Mouse (Mus musculus) stomach, embryonic 14.5 days (tissue): Measurements from ENCODE around the gene Pea15a. TPM values are rescaled to one million over a fixed set of nuclear protein-coding genes. Genes with fewer than 3 reads are reported as not detected.
"Not testable (repeated sequence)": the region's sequence is repeated elsewhere in the genome, so short reads cannot be mapped to it uniquely, and the experiment has no call there.

Source experiments
- ATAC-seq: fragments of 200-750 bp; cut with Nextera tagmentation; 2 replicates; pipeline ENCODE4 v1.8.0; 2017; ENCODE audit warnings: low read depth, moderate TSS enrichment; ENCODE audit not compliant: insufficient number of reproducible peaks, insufficient read depth, low FRiP score
- H3K27ac ChIP-seq: fragments of 300-500 bp; sonication (generic); 2 replicates; pipeline ENCODE4 v1.5.1; 2014; ENCODE audit warnings: mild to moderate bottlenecking, low read length, moderate library complexity, mixed read lengths
- H3K27me3 ChIP-seq: fragments of 300-500 bp; sonication (generic); 2 replicates; pipeline ENCODE4 v1.6.1; 2014; ENCODE audit warnings: low read length, control low read depth, mixed read lengths; ENCODE audit not compliant: control insufficient read depth, insufficient read depth
- H3K36me3 ChIP-seq: fragments of 300-500 bp; sonication (generic); 2 replicates; pipeline ENCODE4 v1.6.1; 2014; ENCODE audit warnings: mild to moderate bottlenecking, control low read depth, low read length, moderate library complexity, mixed read lengths; ENCODE audit not compliant: control insufficient read depth, insufficient read depth
- H3K4me1 ChIP-seq: fragments of 300-500 bp; sonication (generic); 2 replicates; pipeline ENCODE4 v1.6.1; 2014; ENCODE audit warnings: low read length, control low read depth, mixed read lengths; ENCODE audit not compliant: control insufficient read depth, insufficient read depth
- H3K4me2 ChIP-seq: fragments of 300-500 bp; sonication (generic); replicated peaks from 2 replicates; pipeline ENCODE4 v1.6.1; 2014; ENCODE audit warnings: low read depth, low read length, control low read depth
- H3K4me3 ChIP-seq: fragments of 300-500 bp; sonication (generic); 2 replicates; pipeline ENCODE4 v1.5.1; 2014; ENCODE audit warnings: low read depth, low read length, control low read depth
- H3K9ac ChIP-seq: fragments of 300-500 bp; sonication (generic); replicated peaks from 2 replicates; pipeline ENCODE4 v1.6.1; 2014; ENCODE audit warnings: low read depth, mild to moderate bottlenecking, control low read depth, low read length, moderate library complexity, mixed read lengths
- H3K9me3 ChIP-seq: fragments of 300-500 bp; sonication (generic); 2 replicates; pipeline ENCODE4 v1.6.1; 2016; ENCODE audit warnings: low read depth, low read length, control low read depth; ENCODE audit not compliant: control insufficient read depth
- WGBS: fragments of 180-500 bp; shearing (Covaris S2); extraction: QIAGEN DNeasy Blood & Tissue Kit; methylation state at CpG from one replicate; pipeline ENCODE4 v1.1.7; 2014; 5-methylcytosine and 5-hydroxymethylcytosine counted together
- polyA plus RNA-seq: library from polyadenylated mRNA; unstranded; fragments of >200 nt; fragmentation: Nextera tagmentation; extraction: Ambion mirVana; gene quantifications from 2 replicates; pipeline ENCODE4 v1.2.1, GENCODE M21; 2014

Gene Pea15a
- 93.6 and 99.4 TPM in 2 replicates for polyA plus RNA-seq

GRCm38 (mm10) chr1:172206141-172206917, at the start of gene Pea15a:
Pea15a (minus strand) TSS chr1:172206804.
- Histone ChIP-seq H3K9me3 (no peaks in the 10 kb centered on the region), H3K27ac (peak within 1 kb of the TSS; percentile 90), H3K27me3 (no peaks in the 10 kb centered on the region), H3K36me3 (peaks cover 3% of the 10 kb centered on the region), H3K4me1 (peaks cover 53% of the 10 kb centered on the region), H3K4me2 (peak within 1 kb of the TSS; percentile 68), H3K9ac (peak within 1 kb of the TSS; percentile 78), H3K4me3 (peak within 1 kb of the TSS; percentile 71)
- peak; percentile 73 for ATAC-seq
- WGBS: under 1% methylated on average over 38 of the region's 40 CpGs

- peak; percentile 33; the same call in 1 of the 2 replicates for ATAC-seq
- H3K27me3 ChIP-seq: no peaks in the 10 kb centered on the region
- no peaks in the 10 kb centered on the region for H3K36me3 ChIP-seq
- H3K4me1 ChIP-seq: no peaks in the 10 kb centered on the region
- no peaks in the 10 kb centered on the region for H3K9me3 ChIP-seq
- 48% methylated on average over 2 of the region's 2 CpGs for WGBS
- no peak overlapping the region for H3K9ac ChIP-seq
- H3K4me3 ChIP-seq: no peak overlapping the region
- H3K4me2 ChIP-seq: no peak overlapping the region
- no peak overlapping the region for H3K27ac ChIP-seq
Measured at GRCm38 (mm10) chr1:172247679-172248078, 41.1 kb upstream of the Pea15a start.

DNA sequence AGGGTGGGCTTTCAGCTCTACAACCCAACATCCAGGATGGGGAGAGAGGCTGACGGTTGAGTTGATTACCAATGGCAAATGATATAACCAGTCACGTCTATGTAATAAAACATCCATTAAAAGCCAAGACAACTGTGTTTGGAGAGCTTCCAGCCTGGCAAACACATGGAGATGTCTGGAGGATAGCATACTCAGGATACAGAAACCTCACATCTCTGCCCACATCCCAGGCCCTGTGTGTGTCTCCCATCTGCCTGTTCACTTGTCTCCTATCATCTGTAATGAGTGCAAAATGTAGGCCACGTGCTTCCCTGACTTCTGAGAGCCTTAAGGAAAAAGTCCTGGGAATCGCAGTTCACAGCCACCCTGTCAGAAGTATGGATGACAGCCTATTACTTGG, 40.6 kb upstream of the Pea15a start:
- Histone ChIP-seq H3K4me3 (no peak overlapping the region), H3K4me2 (no peak overlapping the region), H3K4me1 (no peaks in the 10 kb centered on the region), H3K27me3 (no peaks in the 10 kb centered on the region), H3K9ac (no peak overlapping the region), H3K9me3 (no peaks in the 10 kb centered on the region), H3K36me3 (no peaks in the 10 kb centered on the region), H3K27ac (no peak overlapping the region)
- 72% methylated on average over 4 of the region's 4 CpGs for WGBS
- ATAC-seq: no peak

- peak overlapping the region; percentile 10; the same call in 1 of the 2 replicates for H3K4me2 ChIP-seq
- not testable (repeated sequence) for H3K4me3 ChIP-seq, H3K9ac ChIP-seq, ATAC-seq, H3K27ac ChIP-seq, H3K9me3 ChIP-seq, H3K36me3 ChIP-seq, H3K4me1 ChIP-seq, H3K27me3 ChIP-seq
- 34% methylated on average over 23 of the region's 23 CpGs for WGBS
Measured at GRCm38 (mm10) chr1:172244645-172245044, 38.0 kb upstream of the Pea15a start.

DNA sequence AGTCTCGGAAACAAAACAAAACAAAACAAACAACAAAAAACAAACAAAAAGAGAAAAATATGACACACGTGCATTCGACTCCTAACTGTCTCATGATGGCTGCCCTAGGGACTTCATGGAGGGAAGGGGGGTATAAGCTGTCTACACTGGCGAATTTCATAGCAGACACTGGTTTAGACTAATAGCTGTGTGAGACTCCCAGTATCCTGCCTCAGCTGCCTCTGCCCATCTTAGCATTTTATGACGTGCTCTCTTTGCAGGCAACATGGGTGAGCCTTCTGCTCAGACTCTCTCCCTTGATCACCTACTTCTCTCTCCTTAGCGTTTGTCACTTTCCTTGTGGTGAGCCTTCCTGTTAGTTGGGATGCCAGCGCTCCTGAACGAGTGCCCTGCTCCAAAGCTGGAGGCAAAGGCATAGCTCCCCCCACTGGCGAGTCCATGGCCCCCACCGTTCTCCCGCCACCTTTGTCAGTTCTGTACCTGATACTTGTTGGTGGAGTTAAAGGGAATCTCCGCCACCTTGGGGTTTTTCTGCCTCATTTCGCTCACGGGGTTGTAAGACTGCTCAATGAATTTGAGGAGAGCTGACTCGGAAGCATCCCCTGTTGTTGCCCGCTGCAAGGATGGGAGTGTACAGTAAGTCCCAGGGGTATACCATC, 37.1 kb upstream of the Pea15a start:
- Histone ChIP-seq H3K9me3 (no peaks in the 10 kb centered on the region), H3K4me1 (no peaks in the 10 kb centered on the region), H3K4me3 (no peak overlapping the region), H3K27ac (no peak overlapping the region), H3K36me3 (no peaks in the 10 kb centered on the region), H3K4me2 (peak overlapping the region; percentile 10; the same call in 1 of the 2 replicates), H3K27me3 (no peaks in the 10 kb centered on the region), H3K9ac (no peak overlapping the region)
- ATAC-seq: no peak
- WGBS: 22% methylated on average over 16 of the region's 16 CpGs

DNA sequence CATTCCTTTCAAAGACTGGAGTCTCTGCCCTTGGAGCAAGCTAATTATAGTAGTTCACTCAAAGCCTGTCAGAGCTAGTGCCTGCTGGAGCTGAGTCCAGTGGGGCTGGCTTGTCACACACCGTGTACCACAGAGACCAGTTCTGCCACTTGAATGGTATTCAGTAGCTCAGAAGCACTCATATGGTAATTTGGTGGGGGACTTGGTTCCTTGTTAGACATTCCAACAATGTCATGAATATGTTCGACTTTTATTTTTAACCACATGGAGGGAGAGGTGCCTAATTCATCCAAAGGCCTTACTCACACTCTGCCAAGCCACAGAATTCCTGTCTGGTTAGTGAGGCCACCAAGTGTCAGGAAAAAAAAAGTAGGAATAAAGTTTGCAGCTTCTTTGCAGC, 35.8 kb upstream of the Pea15a start:
- 54% methylated on average over 2 of the region's 2 CpGs for WGBS

DNA sequence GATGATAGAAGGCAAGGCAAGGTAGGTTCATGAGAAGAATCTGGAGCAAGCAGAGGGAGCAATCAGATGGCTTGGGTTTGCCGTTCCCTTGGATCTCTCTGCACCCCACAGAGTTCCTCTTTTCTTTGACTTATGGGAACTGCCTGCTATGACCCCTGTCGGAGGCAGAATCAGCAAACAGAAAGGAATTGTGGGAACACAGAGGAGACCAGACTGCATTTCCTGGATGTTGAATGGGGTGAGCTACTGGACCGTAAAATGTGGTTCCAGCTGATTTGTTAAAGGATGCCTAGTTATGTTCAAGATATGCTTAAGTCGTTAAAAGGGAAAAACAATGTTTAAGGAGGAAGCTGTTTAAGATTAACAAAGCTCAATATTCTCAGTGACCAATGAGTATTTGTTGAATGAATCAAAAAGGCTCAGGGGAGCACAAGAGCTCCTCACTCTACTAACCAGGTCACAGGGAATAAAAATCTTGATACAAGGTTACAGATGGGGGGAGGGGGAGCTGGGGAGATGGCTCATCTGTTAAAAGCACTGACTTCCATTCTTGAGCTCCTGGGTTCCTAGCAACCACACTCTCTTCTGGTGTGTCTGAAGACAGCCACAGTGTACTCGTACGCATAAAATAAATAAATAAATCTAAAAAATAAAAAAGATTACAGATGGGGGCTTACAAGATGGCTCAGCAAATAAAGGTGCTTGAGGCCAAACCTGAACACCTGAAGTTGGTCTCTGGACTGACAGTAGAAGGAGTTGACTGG, 34.5 kb upstream of the Pea15a start:
- ATAC-seq: no peak
- Histone ChIP-seq H3K4me2 (no peak overlapping the region), H3K9ac (no peak overlapping the region), H3K9me3 (no peaks in the 10 kb centered on the region), H3K36me3 (no peaks in the 10 kb centered on the region), H3K27ac (no peak overlapping the region), H3K4me1 (no peaks in the 10 kb centered on the region), H3K27me3 (no peaks in the 10 kb centered on the region), H3K4me3 (no peak overlapping the region)
- WGBS: 68% methylated on average over 6 of the region's 6 CpGs

More for the DNA sequence above, 35.8 kb upstream of the Pea15a start:
- no peak overlapping the region for H3K4me2 ChIP-seq
- ATAC-seq: no peak
- no peaks in the 10 kb centered on the region for H3K36me3 ChIP-seq
- H3K27me3 ChIP-seq: no peaks in the 10 kb centered on the region
- H3K4me1 ChIP-seq: no peaks in the 10 kb centered on the region
- no peaks in the 10 kb centered on the region for H3K9me3 ChIP-seq
- H3K9ac ChIP-seq: no peak overlapping the region
- H3K27ac ChIP-seq: no peak overlapping the region
- no peak overlapping the region for H3K4me3 ChIP-seq

GRCm38 (mm10) chr1:172229215-172229614, 22.6 kb upstream of the Pea15a start:
- no peak for ATAC-seq
- Histone ChIP-seq H3K36me3 (no peaks in the 10 kb centered on the region), H3K4me1 (no peaks in the 10 kb centered on the region), H3K9me3 (no peaks in the 10 kb centered on the region), H3K4me3 (no peak overlapping the region), H3K9ac (no peak overlapping the region), H3K27ac (no peak overlapping the region), H3K4me2 (no peak overlapping the region), H3K27me3 (no peaks in the 10 kb centered on the region)
- 75% methylated on average over 1 of the region's 1 CpGs for WGBS
